In the genomic region with DNA sequence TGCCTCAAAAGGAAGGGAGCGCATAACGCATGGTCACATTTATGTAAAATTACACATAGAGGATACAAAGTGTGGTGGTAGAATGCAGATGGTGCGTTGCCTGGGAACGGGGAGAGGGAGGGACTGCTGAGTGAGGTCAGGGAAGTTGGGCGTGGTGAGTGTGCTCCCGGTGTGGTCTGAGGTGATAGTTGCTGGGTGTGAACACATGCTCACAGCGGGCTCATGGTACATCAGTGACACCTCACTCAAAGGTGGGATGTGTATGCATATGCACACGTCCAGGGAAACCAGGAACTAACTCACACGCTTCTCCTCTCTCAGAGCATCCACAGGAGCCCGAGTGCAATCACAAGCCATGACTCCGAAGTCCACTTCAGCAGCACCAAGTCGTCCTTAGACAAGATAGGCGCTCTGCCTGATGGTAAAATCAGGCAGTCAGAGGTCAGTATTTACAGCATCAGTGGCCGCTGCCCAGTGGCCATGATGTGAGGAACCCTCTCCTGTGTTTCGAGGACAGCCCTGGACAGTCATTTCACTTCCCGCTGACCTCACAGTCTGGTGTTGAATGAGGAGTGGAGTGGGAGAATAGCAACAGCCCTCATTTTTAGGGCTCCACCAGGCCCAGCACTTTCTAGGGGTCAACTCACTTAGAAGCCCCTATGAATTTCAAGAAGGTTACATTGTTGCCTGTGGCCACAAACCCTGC, we compare ENCODE assay signal across 17 mouse cellular contexts. TPM values are rescaled to one million over a fixed set of nuclear protein-coding genes. Genes with fewer than 3 reads are reported as not detected.
DNase-seq lines count a peak whose midpoint lies in the region; ATAC-seq and TF ChIP-seq lines count a peak whose summit lies in the region.
"Had no signal": no experiment of that assay in that cellular context is flagged by ENCODE, and none has a peak within 500 bp of the region (broad histone marks: within the 10 kb centered on the region; RNA-seq: fewer than 3 reads in every experiment).

No protein-coding gene starts in this region.

- DNase-seq in right cerebral cortex, postnatal 10 days (ENCODE audit: low spot score in 2 of 2), result peak; percentile 40 to 47
- DNase-seq in right cerebral cortex, postnatal 25 days, result no peak
- DNase-seq in spleen, postnatal 4 days (ENCODE audit: low spot score in 2 of 2), result peak; percentile 73
- no peak for DNase-seq in midbrain, postnatal 0 days (ENCODE audit: low spot score)
- DNase-seq in frontal cortex, postnatal 10 days (ENCODE audit: low spot score in 2 of 2), result no peak
- DNase-seq: cerebellum, adult 9-10 months; heart, postnatal 10 days; kidney, postnatal 14 days; layer of hippocampus, adult 9-11 months had no signal

- peak; percentile 87 for ATAC-seq in erythroid progenitor cell, adult 5-6 weeks (replicated peaks; ENCODE audit: low FRiP score, poor library complexity, severe bottlenecking)
- ATAC-seq in liver, embryonic 16.5 days (ENCODE audit: low read depth), result peak; percentile 93
- ATAC-seq in kidney, embryonic 15.5 days (replicated peaks; ENCODE audit: low FRiP score), result no peak; the same call in 1 of the 2 replicates
- no peak for ATAC-seq in midbrain, postnatal 0 days (ENCODE audit: low FRiP score)

- no peak for TF ChIP-seq CTCF in midbrain, postnatal 0 days (IDR thresholded peaks at IDR 0.05)

- peak overlapping the region; percentile 19 for H3K4me3 ChIP-seq in liver, embryonic 16.5 days (ENCODE audit: low read depth, low read length)
- H3K4me3 ChIP-seq in kidney, embryonic 15.5 days (replicated peaks), result no peak overlapping the region
- no peak overlapping the region for H3K4me3 ChIP-seq in midbrain, postnatal 0 days (ENCODE audit: low read depth, low read length)
- H3K4me3 ChIP-seq: lung, embryonic 15.5 days had no signal

- H3K9me3 ChIP-seq in liver, embryonic 16.5 days (replicated peaks; ENCODE audit: control insufficient read depth, low read length), result no peaks in the 10 kb centered on the region
- H3K9me3 ChIP-seq in kidney, embryonic 15.5 days (replicated peaks), result no peaks in the 10 kb centered on the region
- H3K9me3 ChIP-seq in midbrain, postnatal 0 days (ENCODE audit: low read length), result no peaks in the 10 kb centered on the region
- H3K9me3 ChIP-seq: lung, embryonic 15.5 days had no signal

- peak overlapping the region; percentile 52 for H3K4me2 ChIP-seq in liver, embryonic 16.5 days (ENCODE audit: low read depth, low read length)
- H3K4me2 ChIP-seq in kidney, embryonic 15.5 days, result no peak overlapping the region
- no peak overlapping the region for H3K4me2 ChIP-seq in midbrain, postnatal 0 days (ENCODE audit: low read depth, low read length, poor library complexity, severe bottlenecking)
- H3K4me2 ChIP-seq: lung, embryonic 15.5 days; midbrain, embryonic 11.5 days had no signal

- 48% methylated on average over 16 of the region's 16 CpGs for WGBS in liver, embryonic 16.5 days (ENCODE audit: insufficient replicate concordance)
- 73% methylated on average over 16 of the region's 16 CpGs for WGBS in kidney, embryonic 15.5 days
- 82% methylated on average over 16 of the region's 16 CpGs for WGBS in midbrain, postnatal 0 days

- no peaks in the 10 kb centered on the region for H3K27me3 ChIP-seq in liver, embryonic 16.5 days (ENCODE audit: control insufficient read depth, insufficient read depth, low read depth, low read length)
- H3K27me3 ChIP-seq in kidney, embryonic 15.5 days, result no peaks in the 10 kb centered on the region
- no peaks in the 10 kb centered on the region for H3K27me3 ChIP-seq in midbrain, postnatal 0 days (ENCODE audit: insufficient read depth, low read length)
- H3K27me3 ChIP-seq: lung, embryonic 15.5 days had no signal

- no peaks in the 10 kb centered on the region for H3K36me3 ChIP-seq in liver, embryonic 16.5 days (ENCODE audit: control insufficient read depth, insufficient read depth)
- no peaks in the 10 kb centered on the region for H3K36me3 ChIP-seq in kidney, embryonic 15.5 days
- H3K36me3 ChIP-seq in midbrain, postnatal 0 days (ENCODE audit: insufficient read depth, low read length), result no peaks in the 10 kb centered on the region
- H3K36me3 ChIP-seq: lung, embryonic 15.5 days had no signal

- peaks cover 47% of the 10 kb centered on the region for H3K4me1 ChIP-seq in liver, embryonic 16.5 days (ENCODE audit: control insufficient read depth, low read depth, low read length)
- H3K4me1 ChIP-seq in kidney, embryonic 15.5 days, result no peaks in the 10 kb centered on the region
- no peaks in the 10 kb centered on the region for H3K4me1 ChIP-seq in midbrain, postnatal 0 days (ENCODE audit: insufficient read depth, low read length)
- H3K4me1 ChIP-seq: lung, embryonic 15.5 days had no signal

- peak overlapping the region; percentile 40 for H3K9ac ChIP-seq in liver, embryonic 16.5 days (ENCODE audit: low read depth, low read length)
- no peak overlapping the region for H3K9ac ChIP-seq in kidney, embryonic 15.5 days
- H3K9ac ChIP-seq in midbrain, postnatal 0 days (replicated peaks; ENCODE audit: low read length, poor library complexity, severe bottlenecking), result no peak overlapping the region
- H3K9ac ChIP-seq: lung, embryonic 15.5 days had no signal

- H3K27ac ChIP-seq in liver, embryonic 16.5 days (ENCODE audit: low read length), result peak overlapping the region; percentile 68
- H3K27ac ChIP-seq in kidney, embryonic 15.5 days, result no peak overlapping the region
- no peak overlapping the region for H3K27ac ChIP-seq in midbrain, postnatal 0 days (ENCODE audit: low read depth, low read length)
- H3K27ac ChIP-seq: lung, embryonic 15.5 days had no signal

RNA-seq across cellular contexts. Expression of gene Ccz1, which starts 37.8 kb away (rescaled TPM):
- 64.9 and 86.4 TPM in 2 replicates for total RNA-seq in erythroid progenitor cell, adult 5-6 weeks (2015; ENCODE audit: low replicate concordance)
- total RNA-seq in erythroid progenitor cell, adult 5-6 weeks (2017; ENCODE audit: low replicate concordance), result 32.5 and 45.2 TPM in 2 replicates
- 33.4 and 34.1 TPM in 2 replicates for polyA plus RNA-seq in liver, embryonic 16.5 days (2015; fragmentation: Nextera tagmentation; extraction: Ambion mirVana)
- polyA plus RNA-seq in kidney, embryonic 15.5 days (2015; fragmentation: Nextera tagmentation; extraction: Ambion mirVana), result 84.3 and 91.6 TPM in 2 replicates
- total RNA-seq in midbrain, postnatal 0 days (2014; rRNA removed), result 46.9 and 72.6 TPM in 2 replicates
- polyA plus RNA-seq in midbrain, postnatal 0 days (2015; fragmentation: Nextera tagmentation; extraction: Ambion mirVana), result 69.3 and 70.3 TPM in 2 replicates

RNA-seq across cellular contexts. Expression of gene Rsph10b, which starts 44.0 kb away (rescaled TPM):
- 3.4 and 11.2 TPM in 2 replicates for total RNA-seq in erythroid progenitor cell, adult 5-6 weeks (2015; ENCODE audit: low replicate concordance)
- 5.1 and 12.6 TPM in 2 replicates for total RNA-seq in erythroid progenitor cell, adult 5-6 weeks (2017; ENCODE audit: low replicate concordance)
- 0.32 and 0.77 TPM in 2 replicates for polyA plus RNA-seq in liver, embryonic 16.5 days (2015; fragmentation: Nextera tagmentation; extraction: Ambion mirVana)
- 0.81 TPM in 2 replicates for polyA plus RNA-seq in kidney, embryonic 15.5 days (2015; fragmentation: Nextera tagmentation; extraction: Ambion mirVana)
- total RNA-seq in midbrain, postnatal 0 days (2014; rRNA removed), result 4.1 and 5.8 TPM in 2 replicates
- polyA plus RNA-seq in midbrain, postnatal 0 days (2015; fragmentation: Nextera tagmentation; extraction: Ambion mirVana), result 4.2 and 6.8 TPM in 2 replicates
- polyA plus RNA-seq: C2C12 had no signal

RNA-seq across cellular contexts. Expression of gene Gm42421, which starts 48.9 kb away (rescaled TPM):
- total RNA-seq in erythroid progenitor cell, adult 5-6 weeks (2015; ENCODE audit: low replicate concordance), result 10.5 TPM in 1 of 2 replicates, not detected in the other
- total RNA-seq in erythroid progenitor cell, adult 5-6 weeks (2017; ENCODE audit: low replicate concordance), result 0.90 and 8.6 TPM in 2 replicates
- 0.13 and 0.33 TPM in 2 replicates for polyA plus RNA-seq in liver, embryonic 16.5 days (2015; fragmentation: Nextera tagmentation; extraction: Ambion mirVana)
- 0.59 and 0.83 TPM in 2 replicates for polyA plus RNA-seq in kidney, embryonic 15.5 days (2015; fragmentation: Nextera tagmentation; extraction: Ambion mirVana)
- total RNA-seq in midbrain, postnatal 0 days (2014; rRNA removed), result 0.76 TPM in 1 of 2 replicates, not detected in the other
- polyA plus RNA-seq in midbrain, postnatal 0 days (2015; fragmentation: Nextera tagmentation; extraction: Ambion mirVana), result 1.1 and 2.4 TPM in 2 replicates

RNA-seq across cellular contexts. Expression of gene Ocm, which starts 49.6 kb away (rescaled TPM):
- total RNA-seq in erythroid progenitor cell, adult 5-6 weeks (2015; ENCODE audit: low replicate concordance), result not detected in 2 replicates
- total RNA-seq in erythroid progenitor cell, adult 5-6 weeks (2017; ENCODE audit: low replicate concordance), result not detected in 2 replicates
- polyA plus RNA-seq in liver, embryonic 16.5 days (2015; fragmentation: Nextera tagmentation; extraction: Ambion mirVana), result not detected in 2 replicates
- 5.0 TPM in 2 replicates for polyA plus RNA-seq in kidney, embryonic 15.5 days (2015; fragmentation: Nextera tagmentation; extraction: Ambion mirVana)
- total RNA-seq in midbrain, postnatal 0 days (2014; rRNA removed), result not detected in 2 replicates
- polyA plus RNA-seq in midbrain, postnatal 0 days (2015; fragmentation: Nextera tagmentation; extraction: Ambion mirVana), result 0.25 and 0.43 TPM in 2 replicates
- total RNA-seq: heart, postnatal 10 days had no signal
- polyA plus RNA-seq: brain, embryonic 14.5 days; C2C12; gonadal fat pad, adult 2 months; lung, embryonic 15.5 days; midbrain, embryonic 11.5 days had no signal

Comparison
In these comparisons a context has a peak if more than half of its experiments do, and no peak if none do; other contexts are left out.
1. DNase-seq: peak in right cerebral cortex, postnatal 10 days (2 of 2) and spleen, postnatal 4 days (2 of 2); none in right cerebral cortex, postnatal 25 days (single experiment), midbrain, postnatal 0 days (single experiment) and frontal cortex, postnatal 10 days (0 of 2).
2. ATAC-seq: peak in erythroid progenitor cell, adult 5-6 weeks (single experiment) and liver, embryonic 16.5 days (single experiment); none in kidney, embryonic 15.5 days (single experiment) and midbrain, postnatal 0 days (single experiment).